Mouse (Mus musculus): ENCODE data around the gene Mrpl27. TPM values are rescaled to one million over a fixed set of nuclear protein-coding genes. Genes with fewer than 3 reads are reported as not detected.

The Mrpl27 gene
- total and polyA plus RNA-seq, 2 experiments = 74.6 to 112 TPM

DNA sequence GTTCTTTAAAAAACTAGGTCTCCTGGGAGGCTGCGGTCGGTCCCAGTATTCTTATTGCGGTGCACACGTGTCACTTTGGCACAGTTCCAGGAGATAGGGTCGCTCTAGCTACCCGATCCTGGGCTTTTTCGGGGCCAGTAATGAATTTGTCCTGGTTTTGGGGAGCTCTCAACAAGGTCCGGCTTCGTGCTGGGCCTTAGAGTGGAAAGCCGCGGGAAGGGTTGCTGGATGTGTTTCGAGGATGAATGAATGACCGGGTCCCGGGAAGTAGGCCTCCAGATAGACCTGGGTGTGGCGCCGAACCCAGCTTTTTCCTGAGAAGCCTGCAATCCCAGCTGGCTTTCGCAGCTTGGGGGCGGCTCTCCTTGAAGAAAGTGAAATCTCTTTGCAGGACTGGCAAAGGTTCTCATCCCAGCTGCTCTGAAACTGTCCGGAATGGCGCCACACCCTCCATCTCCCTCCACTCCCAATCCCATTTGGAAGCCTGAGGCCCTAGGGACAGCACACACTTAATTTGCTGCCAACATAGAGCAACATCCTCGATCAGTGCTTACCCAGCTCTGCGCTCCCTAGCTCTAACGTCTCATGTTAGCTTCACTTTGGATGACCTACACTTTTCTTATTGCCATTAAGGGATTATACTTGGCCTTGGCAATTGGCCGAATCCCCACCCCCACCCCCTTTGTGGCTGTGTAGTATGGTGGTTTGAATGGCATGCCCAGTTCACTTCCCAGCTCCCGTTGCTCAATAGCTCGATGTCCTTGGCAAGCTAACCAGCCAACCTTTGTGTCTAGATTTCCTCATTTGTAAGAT is 23.2 kb upstream of the Mrpl27 start:
- 2% methylated on average over 26 of the region's 26 CpGs for WGBS
- DNase-seq (ENCODE audit: extremely low read depth, low read depth, low spot score) = peak; percentile 92
- peaks cover 11% of the 10 kb centered on the region for H3K36me3 ChIP-seq (ENCODE audit: control insufficient read depth, insufficient read depth, low read length)
- peak overlapping the region; percentile 62 for H3K27ac ChIP-seq (replicated peaks; ENCODE audit: insufficient read depth, low read depth, low read length)
- peaks cover 9% of the 10 kb centered on the region; the same call in 1 of the 2 replicates for H3K79me2 ChIP-seq (ENCODE audit: control insufficient read depth, insufficient read depth, low read length)
- TF ChIP-seq CTCF (IDR thresholded peaks at IDR 0.05; ENCODE audit: low read depth, low read length) = no peak
- TF ChIP-seq POLR2A (IDR thresholded peaks at IDR 0.05; ENCODE audit: extremely low read depth, insufficient read depth, low read length) = no peak
- peak overlapping the region; percentile 79 for H3K4me3 ChIP-seq (ENCODE audit: insufficient read depth, low read depth, low read length)
- no peaks in the 10 kb centered on the region for H3K27me3 ChIP-seq (ENCODE audit: control insufficient read depth, insufficient read depth, low read length)
- peak overlapping the region; percentile 92 for H3K9ac ChIP-seq (ENCODE audit: low read depth, low read length)
- peaks cover 6% of the 10 kb centered on the region; the same call in 1 of the 2 replicates for H3K4me1 ChIP-seq (ENCODE audit: control insufficient read depth, insufficient read depth, low read length)

- H3K4me3 ChIP-seq (ENCODE audit: insufficient read depth, low read depth, low read length) = no peak overlapping the region
- peaks cover 16% of the 10 kb centered on the region for H3K36me3 ChIP-seq (ENCODE audit: control insufficient read depth, insufficient read depth, low read length)
- H3K27ac ChIP-seq (replicated peaks; ENCODE audit: insufficient read depth, low read depth, low read length) = no peak overlapping the region
- DNase-seq (ENCODE audit: extremely low read depth, low read depth, low spot score) = no peak
- TF ChIP-seq POLR2A (IDR thresholded peaks at IDR 0.05; ENCODE audit: extremely low read depth, insufficient read depth, low read length) (no peak), CTCF (IDR thresholded peaks at IDR 0.05; ENCODE audit: low read depth, low read length) (no peak)
- WGBS = 90% methylated on average over 5 of the region's 5 CpGs
- no peak overlapping the region for H3K9ac ChIP-seq (ENCODE audit: low read depth, low read length)
- H3K4me1 ChIP-seq (ENCODE audit: control insufficient read depth, insufficient read depth, low read length) = peaks cover 14% of the 10 kb centered on the region
- H3K27me3 ChIP-seq (ENCODE audit: control insufficient read depth, insufficient read depth, low read length) = no peaks in the 10 kb centered on the region
- H3K79me2 ChIP-seq (ENCODE audit: control insufficient read depth, insufficient read depth, low read length) = peaks cover 9% of the 10 kb centered on the region; the same call in 1 of the 2 replicates
These were observed 21.6 kb upstream of the Mrpl27 start for GRCm38 (mm10) chr11:94631969-94632368.

DNA sequence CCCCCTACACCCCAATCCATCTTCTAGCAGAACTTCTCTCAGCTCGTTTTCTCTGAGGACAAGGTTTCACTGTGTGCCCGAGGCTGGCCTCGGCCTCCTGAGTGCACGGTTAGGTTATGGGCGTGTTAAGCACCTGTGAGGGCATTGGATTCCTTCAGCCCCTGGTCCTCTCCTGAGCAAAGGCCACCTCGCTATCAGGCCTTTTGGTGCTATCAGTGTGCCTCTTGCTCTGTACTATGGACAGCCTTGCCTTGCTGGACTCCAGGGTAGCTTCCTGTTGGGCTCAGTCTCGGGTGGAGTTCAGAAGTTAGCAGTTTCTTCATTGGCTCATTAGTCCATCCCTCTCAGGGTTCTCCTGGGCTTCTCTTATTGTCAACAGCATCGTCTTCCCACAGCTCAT is 20.6 kb upstream of the Mrpl27 start:
- peak; percentile 62 for DNase-seq (ENCODE audit: extremely low read depth, low read depth, low spot score)
- WGBS = 53% methylated on average over 8 of the region's 8 CpGs
- Histone ChIP-seq H3K4me3 (ENCODE audit: insufficient read depth, low read depth, low read length) (no peak overlapping the region), H3K9ac (ENCODE audit: low read depth, low read length) (no peak overlapping the region), H3K27ac (replicated peaks; ENCODE audit: insufficient read depth, low read depth, low read length) (no peak overlapping the region), H3K36me3 (ENCODE audit: control insufficient read depth, insufficient read depth, low read length) (peaks cover 18% of the 10 kb centered on the region), H3K4me1 (ENCODE audit: control insufficient read depth, insufficient read depth, low read length) (peaks cover 19% of the 10 kb centered on the region), H3K79me2 (ENCODE audit: control insufficient read depth, insufficient read depth, low read length) (peaks cover 9% of the 10 kb centered on the region; the same call in 1 of the 2 replicates), H3K27me3 (ENCODE audit: control insufficient read depth, insufficient read depth, low read length) (no peaks in the 10 kb centered on the region)
- TF ChIP-seq CTCF (IDR thresholded peaks at IDR 0.05; ENCODE audit: low read depth, low read length) (no peak), POLR2A (IDR thresholded peaks at IDR 0.05; ENCODE audit: extremely low read depth, insufficient read depth, low read length) (no peak)

DNA sequence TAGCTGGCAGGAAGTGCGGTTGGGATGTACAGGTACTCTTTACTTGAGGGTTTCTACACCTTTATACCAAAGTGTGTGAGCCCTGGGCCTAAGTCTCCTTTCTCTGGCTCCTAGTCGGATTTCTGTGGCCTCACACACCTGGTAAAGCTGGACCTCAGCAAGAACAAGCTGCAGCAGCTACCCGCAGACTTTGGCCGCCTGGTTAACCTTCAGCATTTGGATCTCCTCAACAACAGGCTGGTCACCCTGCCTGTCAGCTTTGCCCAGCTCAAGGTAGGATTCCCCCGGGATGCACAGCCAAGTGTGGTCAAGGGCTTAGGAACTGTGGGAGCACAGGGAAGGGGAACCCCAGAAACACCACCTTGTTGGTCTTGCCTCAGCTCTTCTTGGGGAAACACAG is 19.1 kb upstream of the Mrpl27 start:
- Histone ChIP-seq H3K27ac (replicated peaks; ENCODE audit: insufficient read depth, low read depth, low read length) (no peak overlapping the region), H3K79me2 (ENCODE audit: control insufficient read depth, insufficient read depth, low read length) (peaks cover 9% of the 10 kb centered on the region; the same call in 1 of the 2 replicates), H3K36me3 (ENCODE audit: control insufficient read depth, insufficient read depth, low read length) (peaks cover 31% of the 10 kb centered on the region), H3K4me1 (ENCODE audit: control insufficient read depth, insufficient read depth, low read length) (peaks cover 19% of the 10 kb centered on the region), H3K27me3 (ENCODE audit: control insufficient read depth, insufficient read depth, low read length) (no peaks in the 10 kb centered on the region), H3K4me3 (ENCODE audit: insufficient read depth, low read depth, low read length) (no peak overlapping the region), H3K9ac (ENCODE audit: low read depth, low read length) (no peak overlapping the region)
- no peak for TF ChIP-seq CTCF (IDR thresholded peaks at IDR 0.05; ENCODE audit: low read depth, low read length)
- TF ChIP-seq POLR2A (IDR thresholded peaks at IDR 0.05; ENCODE audit: extremely low read depth, insufficient read depth, low read length) = no peak
- peak; percentile 81 for DNase-seq (ENCODE audit: extremely low read depth, low read depth, low spot score)
- WGBS = 43% methylated on average over 5 of the region's 5 CpGs

- no peak overlapping the region for H3K9ac ChIP-seq (ENCODE audit: low read depth, low read length)
- no peak overlapping the region for H3K4me3 ChIP-seq (ENCODE audit: insufficient read depth, low read depth, low read length)
- peaks cover 41% of the 10 kb centered on the region for H3K36me3 ChIP-seq (ENCODE audit: control insufficient read depth, insufficient read depth, low read length)
- 93% methylated on average over 8 of the region's 8 CpGs for WGBS
- TF ChIP-seq POLR2A (IDR thresholded peaks at IDR 0.05; ENCODE audit: extremely low read depth, insufficient read depth, low read length) (no peak), CTCF (IDR thresholded peaks at IDR 0.05; ENCODE audit: low read depth, low read length) (no peak)
- no peak for DNase-seq (ENCODE audit: extremely low read depth, low read depth, low spot score)
- H3K79me2 ChIP-seq (ENCODE audit: control insufficient read depth, insufficient read depth, low read length) = no peaks in the 10 kb centered on the region
- no peaks in the 10 kb centered on the region for H3K27me3 ChIP-seq (ENCODE audit: control insufficient read depth, insufficient read depth, low read length)
- no peaks in the 10 kb centered on the region for H3K4me1 ChIP-seq (ENCODE audit: control insufficient read depth, insufficient read depth, low read length)
- no peak overlapping the region for H3K27ac ChIP-seq (replicated peaks; ENCODE audit: insufficient read depth, low read depth, low read length)
These were observed 8.9 kb upstream of the Mrpl27 start for GRCm38 (mm10) chr11:94644461-94645219.
